Mouse (Mus musculus): ENCODE results near the gene Lin7a. TPM values are rescaled to one million over a fixed set of nuclear protein-coding genes. Genes with fewer than 3 reads are reported as not detected.

Gene Lin7a
- polyA plus RNA-seq, 1 experiment from 2014 or later = 8.1 TPM

GRCm38 (mm10) chr10:107245531-107245840, 26.0 kb upstream of the Lin7a start:
- no peak for ATAC-seq (ENCODE audit: insufficient number of reproducible peaks, insufficient read depth, low FRiP score, low read depth)
- H3K4me1 ChIP-seq (ENCODE audit: control insufficient read depth, insufficient read depth, low read length) = no peaks in the 10 kb centered on the region
- H3K4me3 ChIP-seq (ENCODE audit: low read depth, low read length) = no peak overlapping the region
- H3K27ac ChIP-seq (ENCODE audit: low read length) = no peak overlapping the region
- no peaks in the 10 kb centered on the region for H3K36me3 ChIP-seq (ENCODE audit: control insufficient read depth, insufficient read depth, low read length)
- 36% methylated on average over 2 of the region's 2 CpGs for WGBS
- no peak overlapping the region for H3K9ac ChIP-seq (replicated peaks; ENCODE audit: low read depth, low read length)
- H3K4me2 ChIP-seq (replicated peaks; ENCODE audit: low read depth, low read length) = no peak overlapping the region
- no peaks in the 10 kb centered on the region for H3K27me3 ChIP-seq (ENCODE audit: control insufficient read depth, insufficient read depth, low read length)
- no peaks in the 10 kb centered on the region for H3K9me3 ChIP-seq (ENCODE audit: control insufficient read depth, low read depth, low read length)

GRCm38 (mm10) chr10:107245961-107246460, 25.5 kb upstream of the Lin7a start:
- Histone ChIP-seq H3K4me3 (ENCODE audit: low read depth, low read length) (no peak overlapping the region), H3K27ac (ENCODE audit: low read length) (no peak overlapping the region), H3K4me1 (ENCODE audit: control insufficient read depth, insufficient read depth, low read length) (no peaks in the 10 kb centered on the region), H3K9me3 (ENCODE audit: control insufficient read depth, low read depth, low read length) (no peaks in the 10 kb centered on the region), H3K9ac (replicated peaks; ENCODE audit: low read depth, low read length) (no peak overlapping the region), H3K36me3 (ENCODE audit: control insufficient read depth, insufficient read depth, low read length) (no peaks in the 10 kb centered on the region), H3K27me3 (ENCODE audit: control insufficient read depth, insufficient read depth, low read length) (no peaks in the 10 kb centered on the region), H3K4me2 (replicated peaks; ENCODE audit: low read depth, low read length) (no peak overlapping the region)
- WGBS = 85% methylated on average over 2 of the region's 2 CpGs
- ATAC-seq (ENCODE audit: insufficient number of reproducible peaks, insufficient read depth, low FRiP score, low read depth) = no peak

DNA sequence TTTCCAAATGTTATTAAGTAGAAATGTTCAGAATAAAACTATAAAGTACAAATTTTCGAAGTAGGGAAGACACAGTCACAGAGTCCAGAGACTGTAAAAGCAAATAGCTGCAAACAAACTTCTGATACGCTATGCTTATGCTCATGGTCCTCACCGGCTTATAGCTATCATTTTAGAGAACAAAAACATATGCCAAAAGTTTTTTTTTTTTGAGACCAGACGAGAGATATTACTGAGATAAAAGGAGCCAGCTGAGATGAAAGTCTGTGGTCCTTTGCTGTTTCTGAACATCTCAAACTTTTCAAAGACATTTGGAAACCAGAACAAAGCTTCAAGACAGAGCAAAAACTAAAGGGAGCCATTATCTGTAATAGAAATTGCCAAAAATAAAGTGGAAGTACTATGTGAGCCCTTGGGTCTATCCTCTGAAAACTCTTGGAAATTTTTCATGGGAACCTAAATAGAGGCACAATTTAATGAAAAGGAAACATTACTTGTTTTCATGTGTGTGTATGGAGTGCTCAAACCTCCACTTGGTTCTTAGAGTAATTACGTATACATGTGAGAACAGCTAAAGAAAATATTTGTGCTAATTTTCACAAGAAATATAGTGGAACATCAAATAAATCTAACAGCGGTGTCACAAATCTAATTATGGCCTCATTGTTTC, 24.4 kb upstream of the Lin7a start:
- no peak overlapping the region for H3K4me2 ChIP-seq (replicated peaks; ENCODE audit: low read depth, low read length)
- no peak for ATAC-seq (ENCODE audit: insufficient number of reproducible peaks, insufficient read depth, low FRiP score, low read depth)
- H3K4me1 ChIP-seq (ENCODE audit: control insufficient read depth, insufficient read depth, low read length) = no peaks in the 10 kb centered on the region
- H3K27me3 ChIP-seq (ENCODE audit: control insufficient read depth, insufficient read depth, low read length) = no peaks in the 10 kb centered on the region
- H3K9ac ChIP-seq (replicated peaks; ENCODE audit: low read depth, low read length) = no peak overlapping the region
- WGBS = 79% methylated on average over 6 of the region's 6 CpGs
- H3K27ac ChIP-seq (ENCODE audit: low read length) = no peak overlapping the region
- H3K9me3 ChIP-seq (ENCODE audit: control insufficient read depth, low read depth, low read length) = no peaks in the 10 kb centered on the region
- H3K36me3 ChIP-seq (ENCODE audit: control insufficient read depth, insufficient read depth, low read length) = no peaks in the 10 kb centered on the region
- H3K4me3 ChIP-seq (ENCODE audit: low read depth, low read length) = no peak overlapping the region

GRCm38 (mm10) chr10:107248481-107248880, 23.0 kb upstream of the Lin7a start:
- H3K4me2 ChIP-seq (replicated peaks; ENCODE audit: low read depth, low read length) = no peak overlapping the region
- no peak overlapping the region for H3K27ac ChIP-seq (ENCODE audit: low read length)
- WGBS = 84% methylated on average over 8 of the region's 8 CpGs
- no peaks in the 10 kb centered on the region for H3K27me3 ChIP-seq (ENCODE audit: control insufficient read depth, insufficient read depth, low read length)
- no peak overlapping the region for H3K9ac ChIP-seq (replicated peaks; ENCODE audit: low read depth, low read length)
- no peak for ATAC-seq (ENCODE audit: insufficient number of reproducible peaks, insufficient read depth, low FRiP score, low read depth)
- H3K36me3 ChIP-seq (ENCODE audit: control insufficient read depth, insufficient read depth, low read length) = no peaks in the 10 kb centered on the region
- no peak overlapping the region for H3K4me3 ChIP-seq (ENCODE audit: low read depth, low read length)
- H3K4me1 ChIP-seq (ENCODE audit: control insufficient read depth, insufficient read depth, low read length) = no peaks in the 10 kb centered on the region
- H3K9me3 ChIP-seq (ENCODE audit: control insufficient read depth, low read depth, low read length) = no peaks in the 10 kb centered on the region

- no peak for ATAC-seq (ENCODE audit: insufficient number of reproducible peaks, insufficient read depth, low FRiP score, low read depth)
- Histone ChIP-seq H3K4me2 (replicated peaks; ENCODE audit: low read depth, low read length) (no peak overlapping the region), H3K9me3 (ENCODE audit: control insufficient read depth, low read depth, low read length) (no peaks in the 10 kb centered on the region), H3K27ac (ENCODE audit: low read length) (no peak overlapping the region), H3K27me3 (ENCODE audit: control insufficient read depth, insufficient read depth, low read length) (no peaks in the 10 kb centered on the region), H3K9ac (replicated peaks; ENCODE audit: low read depth, low read length) (no peak overlapping the region), H3K36me3 (ENCODE audit: control insufficient read depth, insufficient read depth, low read length) (no peaks in the 10 kb centered on the region), H3K4me1 (ENCODE audit: control insufficient read depth, insufficient read depth, low read length) (no peaks in the 10 kb centered on the region), H3K4me3 (ENCODE audit: low read depth, low read length) (no peak overlapping the region)
- 81% methylated on average over 7 of the region's 7 CpGs for WGBS
Measured at GRCm38 (mm10) chr10:107249056-107249455, 22.4 kb upstream of the Lin7a start.

DNA sequence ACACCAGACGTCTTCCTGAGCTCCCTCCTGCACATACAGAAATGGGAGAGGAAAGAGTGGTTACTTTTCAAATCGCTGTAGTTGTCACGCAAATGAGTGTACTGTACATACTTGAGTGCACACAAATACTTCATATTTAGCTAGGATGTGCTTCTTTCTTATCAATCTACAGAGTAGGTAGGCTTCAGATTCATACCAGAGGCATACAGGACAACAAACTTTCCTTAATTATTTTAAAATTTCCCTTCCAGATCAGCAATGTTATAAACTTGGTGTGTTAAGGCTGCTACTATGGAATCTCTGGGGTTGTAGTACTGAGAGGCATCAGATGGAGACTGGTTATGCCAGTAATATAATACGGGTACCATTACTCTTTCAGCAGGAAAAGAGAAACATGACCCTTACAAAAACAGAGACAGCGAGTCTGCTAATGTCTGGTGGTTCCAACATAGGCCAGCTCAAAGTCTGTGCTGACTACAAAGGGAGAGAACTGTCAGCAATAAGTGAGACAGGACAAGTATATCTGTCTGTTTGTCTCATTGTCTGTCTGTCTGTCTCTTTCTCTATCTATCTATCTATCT, 21.8 kb upstream of the Lin7a start:
- no peaks in the 10 kb centered on the region for H3K9me3 ChIP-seq (ENCODE audit: control insufficient read depth, low read depth, low read length)
- ATAC-seq (ENCODE audit: insufficient number of reproducible peaks, insufficient read depth, low FRiP score, low read depth) = no peak
- H3K4me3 ChIP-seq (ENCODE audit: low read depth, low read length) = no peak overlapping the region
- no peaks in the 10 kb centered on the region for H3K27me3 ChIP-seq (ENCODE audit: control insufficient read depth, insufficient read depth, low read length)
- H3K27ac ChIP-seq (ENCODE audit: low read length) = no peak overlapping the region
- H3K4me1 ChIP-seq (ENCODE audit: control insufficient read depth, insufficient read depth, low read length) = no peaks in the 10 kb centered on the region
- WGBS = 69% methylated on average over 5 of the region's 5 CpGs
- no peaks in the 10 kb centered on the region for H3K36me3 ChIP-seq (ENCODE audit: control insufficient read depth, insufficient read depth, low read length)
- H3K9ac ChIP-seq (replicated peaks; ENCODE audit: low read depth, low read length) = no peak overlapping the region
- no peak overlapping the region for H3K4me2 ChIP-seq (replicated peaks; ENCODE audit: low read depth, low read length)

- no peaks in the 10 kb centered on the region for H3K27me3 ChIP-seq (ENCODE audit: control insufficient read depth, insufficient read depth, low read length)
- no peak overlapping the region for H3K9ac ChIP-seq (replicated peaks; ENCODE audit: low read depth, low read length)
- no peaks in the 10 kb centered on the region for H3K9me3 ChIP-seq (ENCODE audit: control insufficient read depth, low read depth, low read length)
- no peaks in the 10 kb centered on the region for H3K36me3 ChIP-seq (ENCODE audit: control insufficient read depth, insufficient read depth, low read length)
- H3K27ac ChIP-seq (ENCODE audit: low read length) = no peak overlapping the region
- no peak for ATAC-seq (ENCODE audit: insufficient number of reproducible peaks, insufficient read depth, low FRiP score, low read depth)
- no peak overlapping the region for H3K4me3 ChIP-seq (ENCODE audit: low read depth, low read length)
- H3K4me1 ChIP-seq (ENCODE audit: control insufficient read depth, insufficient read depth, low read length) = no peaks in the 10 kb centered on the region
- H3K4me2 ChIP-seq (replicated peaks; ENCODE audit: low read depth, low read length) = no peak overlapping the region
- WGBS = 77% methylated on average over 7 of the region's 7 CpGs
Measured at GRCm38 (mm10) chr10:107250346-107251210, 20.9 kb upstream of the Lin7a start.

DNA sequence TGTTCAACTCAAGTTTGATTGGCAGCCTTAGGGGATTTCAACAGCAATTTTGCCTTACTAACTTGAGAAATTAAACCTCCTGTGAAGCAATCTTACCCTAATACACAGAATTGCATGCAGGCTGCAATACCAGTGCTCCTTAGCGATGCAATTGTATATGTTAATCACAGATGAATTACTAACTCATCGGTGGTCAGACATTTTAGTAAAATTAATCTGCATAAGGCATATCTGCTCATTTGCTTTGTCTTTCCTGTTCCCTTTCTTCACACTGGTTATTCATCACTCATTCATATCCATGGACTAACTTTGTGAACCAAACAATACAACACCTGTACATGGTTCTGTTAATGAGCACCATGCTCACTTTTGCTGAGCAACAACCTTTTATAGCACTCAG, 20.2 kb upstream of the Lin7a start:
- Histone ChIP-seq H3K4me1 (ENCODE audit: control insufficient read depth, insufficient read depth, low read length) (no peaks in the 10 kb centered on the region), H3K27ac (ENCODE audit: low read length) (no peak overlapping the region), H3K9ac (replicated peaks; ENCODE audit: low read depth, low read length) (no peak overlapping the region), H3K9me3 (ENCODE audit: control insufficient read depth, low read depth, low read length) (no peaks in the 10 kb centered on the region), H3K27me3 (ENCODE audit: control insufficient read depth, insufficient read depth, low read length) (no peaks in the 10 kb centered on the region), H3K4me3 (ENCODE audit: low read depth, low read length) (no peak overlapping the region), H3K36me3 (ENCODE audit: control insufficient read depth, insufficient read depth, low read length) (no peaks in the 10 kb centered on the region), H3K4me2 (replicated peaks; ENCODE audit: low read depth, low read length) (no peak overlapping the region)
- 81% methylated on average over 2 of the region's 2 CpGs for WGBS
- ATAC-seq (ENCODE audit: insufficient number of reproducible peaks, insufficient read depth, low FRiP score, low read depth) = no peak
